ENCODE assay signal across 9 mouse cellular contexts in the genomic region with DNA sequence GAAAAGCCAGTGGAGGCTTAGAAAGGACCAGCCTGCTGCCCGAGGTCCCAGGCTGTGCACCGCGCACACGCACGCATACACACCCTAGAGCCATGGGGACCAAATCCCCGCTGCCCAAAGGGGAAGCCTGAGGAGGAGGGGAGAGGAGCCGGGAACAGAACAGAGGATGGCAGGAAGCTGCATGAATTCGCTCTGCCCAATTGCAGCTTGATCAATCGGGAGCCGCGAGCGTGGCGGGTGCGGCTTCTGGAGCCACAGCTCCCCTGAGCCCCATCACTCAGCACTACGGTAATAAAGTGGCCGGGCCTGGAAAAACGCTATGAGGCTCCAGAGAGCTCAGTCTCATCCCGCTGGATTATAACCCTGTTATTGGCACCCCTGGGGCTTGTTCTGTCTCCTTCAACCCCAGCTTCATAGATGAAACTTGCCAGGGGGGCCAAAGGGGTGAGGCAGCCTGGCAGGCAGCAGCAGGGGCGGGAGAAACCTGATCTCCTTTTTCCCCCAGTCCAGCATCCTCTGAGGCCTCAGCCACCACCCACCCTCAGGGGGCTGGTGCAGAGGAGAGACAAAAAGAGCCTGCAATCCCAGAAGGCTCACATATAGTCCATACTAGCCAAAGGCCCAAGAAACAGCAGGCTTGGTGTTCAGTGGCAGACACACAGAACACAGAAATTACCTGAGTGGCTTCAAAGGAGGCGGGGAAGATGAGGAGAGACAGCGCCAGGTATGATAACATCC. TPM values are rescaled to one million over a fixed set of nuclear protein-coding genes. Genes with fewer than 3 reads are reported as not detected.
DNase-seq lines count a peak whose midpoint lies in the region; ATAC-seq lines count a peak whose summit lies in the region.
"Had no signal": no experiment of that assay in that cellular context is flagged by ENCODE, and none has a peak within 500 bp of the region (broad histone marks: within the 10 kb centered on the region; RNA-seq: fewer than 3 reads in every experiment).

No protein-coding gene starts in this region.

- no peaks in the 10 kb centered on the region for H3K36me3 ChIP-seq in kidney, embryonic 14.5 days (ENCODE audit: control insufficient read depth, insufficient read depth, low read length)
- H3K36me3 ChIP-seq in hindbrain, embryonic 12.5 days = no peaks in the 10 kb centered on the region
- H3K36me3 ChIP-seq in midbrain, embryonic 16.5 days (ENCODE audit: control insufficient read depth, insufficient read depth, low read length) = no peaks in the 10 kb centered on the region

- peak; percentile 79 for ATAC-seq in kidney, embryonic 14.5 days (ENCODE audit: low FRiP score, low TSS enrichment)
- peak; percentile 52; the same call in 1 of the 2 replicates for ATAC-seq in hindbrain, embryonic 12.5 days (ENCODE audit: low FRiP score)
- 0 out of 2 replicates have a peak, but pooled peaks have one; percentile 34 for ATAC-seq in midbrain, embryonic 16.5 days
- no peak for ATAC-seq in erythroblast, adult 5-6 weeks (replicated peaks; ENCODE audit: low FRiP score, poor library complexity, severe bottlenecking)

- peak overlapping the region; percentile 43 for H3K4me2 ChIP-seq in kidney, embryonic 14.5 days (replicated peaks; ENCODE audit: low read depth, low read length)
- peak overlapping the region; percentile 53 for H3K4me2 ChIP-seq in hindbrain, embryonic 12.5 days (replicated peaks)
- peak overlapping the region; percentile 64 for H3K4me2 ChIP-seq in midbrain, embryonic 16.5 days (ENCODE audit: low read length)

- no peak overlapping the region for H3K27ac ChIP-seq in kidney, embryonic 14.5 days (ENCODE audit: low read depth, low read length)
- peak overlapping the region; percentile 64 for H3K27ac ChIP-seq in hindbrain, embryonic 12.5 days
- no peak overlapping the region for H3K27ac ChIP-seq in midbrain, embryonic 16.5 days (ENCODE audit: low read length)

- no peaks in the 10 kb centered on the region for H3K9me3 ChIP-seq in kidney, embryonic 14.5 days (ENCODE audit: control insufficient read depth, low read length)
- H3K9me3 ChIP-seq in hindbrain, embryonic 12.5 days (replicated peaks) = no peaks in the 10 kb centered on the region
- no peaks in the 10 kb centered on the region for H3K9me3 ChIP-seq in midbrain, embryonic 16.5 days (replicated peaks; ENCODE audit: control insufficient read depth, low read length, poor library complexity, severe bottlenecking)

- H3K9ac ChIP-seq in kidney, embryonic 14.5 days (ENCODE audit: low read depth, low read length) = no peak overlapping the region
- peak overlapping the region; percentile 47 for H3K9ac ChIP-seq in hindbrain, embryonic 12.5 days
- peak overlapping the region; percentile 54 for H3K9ac ChIP-seq in midbrain, embryonic 16.5 days (ENCODE audit: low read depth, low read length)

- H3K4me3 ChIP-seq in kidney, embryonic 14.5 days (ENCODE audit: low read length) = peak overlapping the region; percentile 25; the same call in 1 of the 2 replicates
- H3K4me3 ChIP-seq in hindbrain, embryonic 12.5 days = peak overlapping the region; percentile 19
- peak overlapping the region; percentile 27 for H3K4me3 ChIP-seq in midbrain, embryonic 16.5 days (ENCODE audit: low read depth, low read length)
- H3K4me3 ChIP-seq: myocyte had no signal

- 11% methylated on average over 21 of the region's 21 CpGs for WGBS in kidney, embryonic 14.5 days
- WGBS in hindbrain, embryonic 12.5 days = 11% methylated on average over 21 of the region's 21 CpGs
- 7% methylated on average over 21 of the region's 21 CpGs for WGBS in midbrain, embryonic 16.5 days

- H3K4me1 ChIP-seq in kidney, embryonic 14.5 days (ENCODE audit: control insufficient read depth, insufficient read depth, low read length) = peaks cover 11% of the 10 kb centered on the region; the same call in 1 of the 2 replicates
- peaks cover 30% of the 10 kb centered on the region for H3K4me1 ChIP-seq in hindbrain, embryonic 12.5 days
- peaks cover 22% of the 10 kb centered on the region for H3K4me1 ChIP-seq in midbrain, embryonic 16.5 days (ENCODE audit: control insufficient read depth, insufficient read depth, low read length)

- no peaks in the 10 kb centered on the region for H3K27me3 ChIP-seq in kidney, embryonic 14.5 days (ENCODE audit: control insufficient read depth, insufficient read depth, low read length)
- H3K27me3 ChIP-seq in hindbrain, embryonic 12.5 days = peaks cover 6% of the 10 kb centered on the region; the same call in 1 of the 2 replicates
- peaks cover 4% of the 10 kb centered on the region; the same call in 1 of the 2 replicates for H3K27me3 ChIP-seq in midbrain, embryonic 16.5 days (ENCODE audit: control insufficient read depth, insufficient read depth, low read depth, low read length)

- no peak for DNase-seq in kidney, adult 8-10 months
- DNase-seq in embryo, embryonic 11 days = peak; percentile 66
- DNase-seq in right cerebral cortex, postnatal 10 days (ENCODE audit: low spot score in 2 of 2) = no peak
- DNase-seq in layer of hippocampus, adult 18-20 months (ENCODE audit: low spot score in 2 of 2) = no peak

RNA-seq across cellular contexts. Expression of a gene that starts 29.4 kb away (rescaled TPM):
- 4.3 and 4.6 TPM in 2 replicates for polyA plus RNA-seq in kidney, embryonic 14.5 days (2014; fragmentation: Nextera tagmentation; extraction: Ambion mirVana)
- polyA plus RNA-seq in hindbrain, embryonic 12.5 days (2016; fragmentation: Nextera tagmentation; extraction: Ambion mirVana) = 35.6 and 36.9 TPM in 2 replicates
- polyA plus RNA-seq in midbrain, embryonic 16.5 days (2015; fragmentation: Nextera tagmentation; extraction: Ambion mirVana) = 71.0 and 83.0 TPM in 2 replicates
- 100 to 1,000 TPM; 261 to 262 TPM for total RNA-seq in layer of hippocampus, adult 18-20 months (2021)
- total RNA-seq in erythroblast, adult 5-6 weeks (2015; ENCODE audit: low replicate concordance) = not detected in 2 replicates
- total RNA-seq in erythroblast, adult 5-6 weeks (2017; ENCODE audit: low replicate concordance) = not detected in 2 replicates

RNA-seq across cellular contexts. Expression of a gene that starts 38.8 kb away (rescaled TPM):
- 0.20 TPM in 1 of 2 replicates, not detected in the other for polyA plus RNA-seq in kidney, embryonic 14.5 days (2014; fragmentation: Nextera tagmentation; extraction: Ambion mirVana)
- polyA plus RNA-seq in hindbrain, embryonic 12.5 days (2016; fragmentation: Nextera tagmentation; extraction: Ambion mirVana) = 0.29 and 0.54 TPM in 2 replicates
- polyA plus RNA-seq in midbrain, embryonic 16.5 days (2015; fragmentation: Nextera tagmentation; extraction: Ambion mirVana) = not detected in 2 replicates
- not detected for total RNA-seq in layer of hippocampus, adult 18-20 months (2021)
- not detected in 2 replicates for total RNA-seq in erythroblast, adult 5-6 weeks (2015; ENCODE audit: low replicate concordance)
- not detected in 2 replicates for total RNA-seq in erythroblast, adult 5-6 weeks (2017; ENCODE audit: low replicate concordance)

RNA-seq across cellular contexts. Expression of a gene that starts 39.2 kb away (rescaled TPM):
- polyA plus RNA-seq in kidney, embryonic 14.5 days (2014; fragmentation: Nextera tagmentation; extraction: Ambion mirVana) = 15.7 and 19.2 TPM in 2 replicates
- polyA plus RNA-seq in hindbrain, embryonic 12.5 days (2016; fragmentation: Nextera tagmentation; extraction: Ambion mirVana) = 6.8 and 8.9 TPM in 2 replicates
- polyA plus RNA-seq in midbrain, embryonic 16.5 days (2015; fragmentation: Nextera tagmentation; extraction: Ambion mirVana) = 7.3 and 7.8 TPM in 2 replicates
- 10 to 100 TPM; 13.8 to 17.0 TPM for total RNA-seq in layer of hippocampus, adult 18-20 months (2021)
- not detected in 2 replicates for total RNA-seq in erythroblast, adult 5-6 weeks (2015; ENCODE audit: low replicate concordance)
- total RNA-seq in erythroblast, adult 5-6 weeks (2017; ENCODE audit: low replicate concordance) = 0.28 TPM in 1 of 2 replicates, not detected in the other
